Mouse (Mus musculus) megakaryocyte-erythroid progenitor cell, adult 5-6 weeks (primary cell): Measurements from ENCODE around the gene Clip3. TPM values are rescaled to one million over a fixed set of nuclear protein-coding genes. Genes with fewer than 3 reads are reported as not detected.

Experiments
- total RNA-seq, 2 experiments: library from RNA; stranded (forward) in 1 of 2; stranded (reverse) in 1 of 2; fragments of 200-1000, 215-1000 nt in 1 of 2; fragments of >200 nt in 1 of 2; fragmentation: Nextera tagmentation in 1 of 2; gene quantifications; 2 replicates each; pipeline ENCODE4 v1.2.3; 2014 to 2017

Clip3 gene
- total RNA-seq, 2 experiments from 2014 or later, result not detected

Other genes with a start within 250 kb of the Clip3 start
- gene Zfp14, start 240.3 kb upstream of the Clip3 start, total RNA-seq (2014; fragmentation: Nextera tagmentation), result 0.74 and 1.3 TPM in 2 replicates
- gene Zfp14, start 240.3 kb upstream of the Clip3 start, total RNA-seq (2017), result 1.1 and 5.8 TPM in 2 replicates
- 4.6 and 6.8 TPM in 2 replicates for gene Zfp82, start 218.8 kb upstream of the Clip3 start, total RNA-seq (2014; fragmentation: Nextera tagmentation)
- gene Zfp82, start 218.8 kb upstream of the Clip3 start, total RNA-seq (2017), result 4.5 and 7.5 TPM in 2 replicates
- 0.79 TPM in 1 of 2 replicates, not detected in the other for gene Gm26920, start 201.3 kb upstream of the Clip3 start, total RNA-seq (2014; fragmentation: Nextera tagmentation)
- not detected in 2 replicates for gene Gm26920, start 201.3 kb upstream of the Clip3 start, total RNA-seq (2017)
- gene Zfp566, start 201.2 kb upstream of the Clip3 start, total RNA-seq (2014; fragmentation: Nextera tagmentation), result 7.1 and 16.8 TPM in 2 replicates
- 5.0 TPM in 2 replicates for gene Zfp566, start 201.2 kb upstream of the Clip3 start, total RNA-seq (2017)
- 10.5 and 20.6 TPM in 2 replicates for gene Zfp260, start 197.0 kb upstream of the Clip3 start, total RNA-seq (2014; fragmentation: Nextera tagmentation)
- gene Zfp260, start 197.0 kb upstream of the Clip3 start, total RNA-seq (2017), result 14.0 and 20.1 TPM in 2 replicates
- 2.5 and 2.8 TPM in 2 replicates for gene Zfp382, start 169.8 kb upstream of the Clip3 start, total RNA-seq (2014; fragmentation: Nextera tagmentation)
- 1.6 and 2.4 TPM in 2 replicates for gene Zfp382, start 169.8 kb upstream of the Clip3 start, total RNA-seq (2017)
- 35.9 and 48.9 TPM in 2 replicates for gene Zfp146, start 122.0 kb upstream of the Clip3 start, total RNA-seq (2014; fragmentation: Nextera tagmentation)
- gene Zfp146, start 122.0 kb upstream of the Clip3 start, total RNA-seq (2017), result 103 and 108 TPM in 2 replicates
- 6.0 TPM in 1 of 2 replicates, not detected in the other for gene Cox7a1, start 107.6 kb upstream of the Clip3 start, total RNA-seq (2014; fragmentation: Nextera tagmentation)
- not detected in 2 replicates for gene Cox7a1, start 107.6 kb upstream of the Clip3 start, total RNA-seq (2017)
- 148 and 186 TPM in 2 replicates for gene Capns1, start 92.9 kb upstream of the Clip3 start, total RNA-seq (2014; fragmentation: Nextera tagmentation)
- gene Capns1, start 92.9 kb upstream of the Clip3 start, total RNA-seq (2017), result 123 and 126 TPM in 2 replicates
- gene Polr2i, start 59.8 kb upstream of the Clip3 start, total RNA-seq (2014; fragmentation: Nextera tagmentation), result 91.3 and 106 TPM in 2 replicates
- 42.0 and 46.5 TPM in 2 replicates for gene Polr2i, start 59.8 kb upstream of the Clip3 start, total RNA-seq (2017)
- 86.4 and 117 TPM in 2 replicates for gene Tbcb, start 59.5 kb upstream of the Clip3 start, total RNA-seq (2014; fragmentation: Nextera tagmentation)
- gene Tbcb, start 59.5 kb upstream of the Clip3 start, total RNA-seq (2017), result 26.2 and 49.4 TPM in 2 replicates
- not detected in 2 replicates for gene Ovol3, start 56.0 kb upstream of the Clip3 start, total RNA-seq (2014; fragmentation: Nextera tagmentation)
- gene Ovol3, start 56.0 kb upstream of the Clip3 start, total RNA-seq (2017), result not detected in 2 replicates
- not detected in 2 replicates for gene Thap8, start 11.6 kb upstream of the Clip3 start, total RNA-seq (2014; fragmentation: Nextera tagmentation)
- 1.6 TPM in 1 of 2 replicates, not detected in the other for gene Thap8, start 11.6 kb upstream of the Clip3 start, total RNA-seq (2017)
- 31.0 and 31.8 TPM in 2 replicates for gene Wdr62, start 11.3 kb upstream of the Clip3 start, total RNA-seq (2014; fragmentation: Nextera tagmentation)
- 5.1 and 5.5 TPM in 2 replicates for gene Wdr62, start 11.3 kb upstream of the Clip3 start, total RNA-seq (2017)
- 12.7 and 35.5 TPM in 2 replicates for gene Alkbh6, start 17.0 kb downstream of the Clip3 start, total RNA-seq (2014; fragmentation: Nextera tagmentation)
- 26.5 and 28.8 TPM in 2 replicates for gene Alkbh6, start 17.0 kb downstream of the Clip3 start, total RNA-seq (2017)
- 2.9 TPM in 1 of 2 replicates, not detected in the other for gene Syne4, start 23.1 kb downstream of the Clip3 start, total RNA-seq (2014; fragmentation: Nextera tagmentation)
- not detected in 2 replicates for gene Syne4, start 23.1 kb downstream of the Clip3 start, total RNA-seq (2017)
- gene E130208F15Rik, start 30.0 kb downstream of the Clip3 start, total RNA-seq (2014; fragmentation: Nextera tagmentation), result not detected in 2 replicates
- gene E130208F15Rik, start 30.0 kb downstream of the Clip3 start, total RNA-seq (2017), result 3.4 TPM in 1 of 2 replicates, not detected in the other
- 7.3 and 9.2 TPM in 2 replicates for gene Sdhaf1, start 32.2 kb downstream of the Clip3 start, total RNA-seq (2014; fragmentation: Nextera tagmentation)
- gene Sdhaf1, start 32.2 kb downstream of the Clip3 start, total RNA-seq (2017), result 7.9 and 8.9 TPM in 2 replicates
- gene Lrfn3, start 71.0 kb downstream of the Clip3 start, total RNA-seq (2014; fragmentation: Nextera tagmentation), result not detected in 2 replicates
- gene Lrfn3, start 71.0 kb downstream of the Clip3 start, total RNA-seq (2017), result not detected in 2 replicates
- 19.3 TPM in 1 of 2 replicates, not detected in the other for gene Tyrobp, start 122.0 kb downstream of the Clip3 start, total RNA-seq (2014; fragmentation: Nextera tagmentation)
- 5.1 and 26.6 TPM in 2 replicates for gene Tyrobp, start 122.0 kb downstream of the Clip3 start, total RNA-seq (2017)
- gene Hcst, start 128.1 kb downstream of the Clip3 start, total RNA-seq (2014; fragmentation: Nextera tagmentation), result 4.3 and 4.4 TPM in 2 replicates
- gene Hcst, start 128.1 kb downstream of the Clip3 start, total RNA-seq (2017), result 3.3 TPM in 1 of 2 replicates, not detected in the other
- gene Nfkbid, start 130.0 kb downstream of the Clip3 start, total RNA-seq (2014; fragmentation: Nextera tagmentation), result 0.89 and 9.0 TPM in 2 replicates
- gene Nfkbid, start 130.0 kb downstream of the Clip3 start, total RNA-seq (2017), result 0.80 and 3.1 TPM in 2 replicates
- gene Aplp1, start 153.8 kb downstream of the Clip3 start, total RNA-seq (2014; fragmentation: Nextera tagmentation), result not detected in 2 replicates
- gene Aplp1, start 153.8 kb downstream of the Clip3 start, total RNA-seq (2017), result not detected in 2 replicates
- not detected in 2 replicates for gene Kirrel2, start 166.0 kb downstream of the Clip3 start, total RNA-seq (2014; fragmentation: Nextera tagmentation)
- not detected in 2 replicates for gene Kirrel2, start 166.0 kb downstream of the Clip3 start, total RNA-seq (2017)
- gene Nphs1, start 166.6 kb downstream of the Clip3 start, total RNA-seq (2014; fragmentation: Nextera tagmentation), result 1.7 TPM in 1 of 2 replicates, not detected in the other
- 1.9 TPM in 1 of 2 replicates, not detected in the other for gene Nphs1, start 166.6 kb downstream of the Clip3 start, total RNA-seq (2017)
- not detected in 2 replicates for gene Prodh2, start 201.9 kb downstream of the Clip3 start, total RNA-seq (2014; fragmentation: Nextera tagmentation)
- not detected in 2 replicates for gene Prodh2, start 201.9 kb downstream of the Clip3 start, total RNA-seq (2017)
- 32.6 and 47.6 TPM in 2 replicates for gene Arhgap33, start 243.3 kb downstream of the Clip3 start, total RNA-seq (2014; fragmentation: Nextera tagmentation)
- gene Arhgap33, start 243.3 kb downstream of the Clip3 start, total RNA-seq (2017), result 4.6 and 15.1 TPM in 2 replicates